Mouse (Mus musculus) heart, adult 2 months (tissue): ENCODE data around the gene Hnrnpc.

Experiments used
- CTCF ChIP-seq: fragments of 200-600 bp; IDR thresholded peaks from 2 replicates; pipeline ENCODE4 v1.8.1; 2022; ENCODE audit warnings: antibody characterized with exemption, mild to moderate bottlenecking, moderate library complexity
- POLR2A ChIP-seq: fragments of 200-500 bp; IDR thresholded peaks from 2 replicates; pipeline ENCODE4 v1.6.1; 2011; ENCODE audit warnings: mild to moderate bottlenecking, low read depth, low read length, control low read depth; ENCODE audit not compliant: insufficient read depth

DNA sequence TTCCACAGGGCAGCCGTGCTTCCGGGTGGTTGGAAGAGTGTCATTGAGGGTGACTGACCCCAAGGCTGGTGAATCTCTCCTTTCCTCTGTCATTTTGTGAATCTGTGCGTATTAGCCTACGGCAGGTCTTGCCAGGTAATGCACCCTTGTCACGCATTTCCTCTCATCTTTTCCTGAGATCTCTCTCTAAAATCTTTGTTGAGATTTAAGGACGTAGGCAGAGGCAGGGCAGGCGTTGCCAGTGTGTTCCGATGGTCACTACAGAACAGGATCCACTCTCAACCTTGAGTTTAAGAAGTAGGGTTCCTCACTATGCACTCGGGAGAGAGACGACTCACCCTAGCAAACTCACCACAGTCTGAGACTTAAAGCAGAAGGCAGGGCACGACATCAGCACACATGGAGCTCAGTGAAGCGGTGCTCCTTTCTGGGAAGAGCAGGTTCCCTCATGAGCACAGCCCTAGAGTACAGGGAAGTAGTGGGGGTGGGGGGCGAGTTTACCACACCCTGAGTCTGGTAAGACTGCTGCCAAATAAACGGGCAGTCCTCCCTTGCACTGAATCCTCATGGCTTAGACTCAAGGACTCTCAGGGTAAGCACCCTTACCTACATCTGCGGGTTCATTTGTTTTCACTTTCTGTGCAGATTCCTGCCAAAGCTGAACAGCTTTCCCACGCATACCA, 37.8 kb upstream of the Hnrnpc start:
- TF ChIP-seq POLR2A (no peak), CTCF (no peak)
